Comparison of ENCODE assay signal across 8 mouse cellular contexts in genomic region chr2:136891951-136892371, GRCm38 (mm10). TPM values are rescaled to one million over a fixed set of nuclear protein-coding genes. Genes with fewer than 3 reads are reported as not detected.
DNase-seq lines count a peak whose midpoint lies in the region; ATAC-seq and TF ChIP-seq lines count a peak whose summit lies in the region.

No protein-coding gene starts in this region.

- peak; percentile 98 for DNase-seq in heart, postnatal 10 days
- DNase-seq in large intestine, adult 2 months (ENCODE audit: low read depth, low spot score): peak; percentile 96
- DNase-seq in liver, postnatal 0 days: peak; percentile 93
- peak; percentile 90 for DNase-seq in testis, postnatal 10 days (ENCODE audit: low spot score)

- peak; percentile 23 for TF ChIP-seq POLR2A in ES-Bruce4 (IDR thresholded peaks at IDR 0.05; ENCODE audit: insufficient read depth, low read length)

- under 1% methylated on average over 23 of the region's 23 CpGs for WGBS in forebrain, embryonic 13.5 days
- WGBS in large intestine, adult 2 months: under 1% methylated on average over 23 of the region's 23 CpGs
- WGBS in liver, postnatal 0 days (ENCODE audit: insufficient replicate concordance): under 1% methylated on average over 23 of the region's 23 CpGs
- WGBS in neural tube, embryonic 14.5 days: under 1% methylated on average over 23 of the region's 23 CpGs

- peaks cover 4% of the 10 kb centered on the region; the same call in 1 of the 2 replicates for H3K36me3 ChIP-seq in ES-Bruce4 (ENCODE audit: control insufficient read depth, insufficient read depth, low read length, poor library complexity, severe bottlenecking)
- H3K36me3 ChIP-seq in forebrain, embryonic 13.5 days (ENCODE audit: poor library complexity, severe bottlenecking): no peaks in the 10 kb centered on the region
- H3K36me3 ChIP-seq in liver, postnatal 0 days (replicated peaks; ENCODE audit: insufficient read depth, low read length): no peaks in the 10 kb centered on the region
- H3K36me3 ChIP-seq in neural tube, embryonic 14.5 days (ENCODE audit: control insufficient read depth, insufficient read depth, low read length): no peaks in the 10 kb centered on the region

- H3K27ac ChIP-seq in ES-Bruce4 (ENCODE audit: insufficient read depth, low read length): peak overlapping the region; percentile 30; the same call in 1 of the 2 replicates
- H3K27ac ChIP-seq in forebrain, embryonic 13.5 days: peak overlapping the region; percentile 91
- peak overlapping the region; percentile 96 for H3K27ac ChIP-seq in liver, postnatal 0 days (ENCODE audit: low read depth)
- H3K27ac ChIP-seq in neural tube, embryonic 14.5 days (ENCODE audit: low read depth, low read length): peak overlapping the region; percentile 97

- no peak for TF ChIP-seq CTCF in ES-Bruce4 (IDR thresholded peaks at IDR 0.05; ENCODE audit: low read depth, low read length)
- TF ChIP-seq CTCF in liver, postnatal 0 days (IDR thresholded peaks at IDR 0.05; ENCODE audit: low read depth): peak; percentile 40; the same call in 1 of the 2 replicates

- peak; percentile 83 for ATAC-seq in cerebellum, adult (ENCODE audit: insufficient number of reproducible peaks, low FRiP score, low TSS enrichment)
- ATAC-seq in forebrain, embryonic 13.5 days: peak; percentile 84
- peak; percentile 65 for ATAC-seq in liver, postnatal 0 days
- peak; percentile 84 for ATAC-seq in neural tube, embryonic 14.5 days (ENCODE audit: low read depth)

- no peak; the same call in 1 of the 2 replicates for TF ChIP-seq EP300 in ES-Bruce4 (IDR thresholded peaks at IDR 0.05; ENCODE audit: insufficient read depth, low read depth, low read length)
- peak; percentile 84 for TF ChIP-seq EP300 in liver, postnatal 0 days (IDR thresholded peaks at IDR 0.05; ENCODE audit: low read depth)

- no peaks in the 10 kb centered on the region for H3K27me3 ChIP-seq in ES-Bruce4 (ENCODE audit: control insufficient read depth, insufficient read depth, low read length, poor library complexity, severe bottlenecking)
- H3K27me3 ChIP-seq in forebrain, embryonic 13.5 days: no peaks in the 10 kb centered on the region
- H3K27me3 ChIP-seq in liver, postnatal 0 days (ENCODE audit: insufficient read depth, low read length): no peaks in the 10 kb centered on the region
- H3K27me3 ChIP-seq in neural tube, embryonic 14.5 days (ENCODE audit: control insufficient read depth, insufficient read depth, low read length): no peaks in the 10 kb centered on the region

- H3K4me1 ChIP-seq in ES-Bruce4 (ENCODE audit: control insufficient read depth, insufficient read depth, low read length): no peaks in the 10 kb centered on the region
- peaks cover 15% of the 10 kb centered on the region; the same call in 1 of the 2 replicates for H3K4me1 ChIP-seq in forebrain, embryonic 13.5 days
- peaks cover 16% of the 10 kb centered on the region for H3K4me1 ChIP-seq in liver, postnatal 0 days (ENCODE audit: insufficient read depth)
- peaks cover 5% of the 10 kb centered on the region; the same call in 1 of the 2 replicates for H3K4me1 ChIP-seq in neural tube, embryonic 14.5 days (ENCODE audit: control insufficient read depth, insufficient read depth, low read length)

- H3K9me3 ChIP-seq in ES-Bruce4 (replicated peaks; ENCODE audit: control insufficient read depth, insufficient read depth, low read length, poor library complexity, severe bottlenecking): no peaks in the 10 kb centered on the region
- H3K9me3 ChIP-seq in forebrain, embryonic 13.5 days (replicated peaks): no peaks in the 10 kb centered on the region
- H3K9me3 ChIP-seq in liver, postnatal 0 days (ENCODE audit: low read length): no peaks in the 10 kb centered on the region
- no peaks in the 10 kb centered on the region for H3K9me3 ChIP-seq in neural tube, embryonic 14.5 days (ENCODE audit: control insufficient read depth, low read length)

- H3K9ac ChIP-seq in ES-Bruce4 (ENCODE audit: low read depth, poor library complexity, severe bottlenecking): peak overlapping the region; percentile 70
- H3K9ac ChIP-seq in forebrain, embryonic 13.5 days: peak overlapping the region; percentile 69
- H3K9ac ChIP-seq in liver, postnatal 0 days (replicated peaks): peak overlapping the region; percentile 79
- H3K9ac ChIP-seq in neural tube, embryonic 14.5 days (replicated peaks; ENCODE audit: low read depth, low read length): peak overlapping the region; percentile 68

- intact Hi-C loops in heart, postnatal 10 days (cut with DNase I): loop anchor here (2.0 kb wide), 1 partner anchor 223 kb away; no protein-coding TSS in a partner anchor

- H3K4me2 ChIP-seq in forebrain, embryonic 13.5 days: peak overlapping the region; percentile 52
- H3K4me2 ChIP-seq in liver, postnatal 0 days (ENCODE audit: low read depth, low read length): peak overlapping the region; percentile 76
- peak overlapping the region; percentile 47 for H3K4me2 ChIP-seq in neural tube, embryonic 14.5 days (ENCODE audit: low read depth, low read length)

- H3K4me3 ChIP-seq in ES-Bruce4 (ENCODE audit: low read depth, low read length): peak overlapping the region; percentile 100
- peak overlapping the region; percentile 74 for H3K4me3 ChIP-seq in forebrain, embryonic 13.5 days
- H3K4me3 ChIP-seq in liver, postnatal 0 days (ENCODE audit: low read depth, low read length): peak overlapping the region; percentile 66
- H3K4me3 ChIP-seq in neural tube, embryonic 14.5 days (ENCODE audit: low read depth, low read length): peak overlapping the region; percentile 53

RNA-seq across cellular contexts. Expression of gene AL731706.1, which starts 0.8 kb away (rescaled TPM):
- polyA plus RNA-seq in ES-Bruce4 (2011; ENCODE audit: insufficient read depth, insufficient read length, low read depth, missing spikeins): 8.8 and 13.4 TPM in 2 replicates
- polyA plus RNA-seq in forebrain, embryonic 13.5 days (2015; fragmentation: Nextera tagmentation; extraction: Ambion mirVana): 22.1 and 27.4 TPM in 2 replicates
- 10 to 100 TPM; 28.8 to 30.5 TPM for total RNA-seq in heart, postnatal 10 days (2021)
- 6.0 and 10.0 TPM in 2 replicates for polyA plus RNA-seq in large intestine, adult 2 months (2012; rRNA removed)
- polyA plus RNA-seq in liver, postnatal 0 days (2015; fragmentation: Nextera tagmentation; extraction: Ambion mirVana): 22.2 and 24.4 TPM in 2 replicates
- 22.0 and 25.6 TPM in 2 replicates for polyA plus RNA-seq in neural tube, embryonic 14.5 days (2014; fragmentation: Nextera tagmentation; extraction: Ambion mirVana)

RNA-seq across cellular contexts. Expression of gene Mkks, which starts 0.8 kb away (rescaled TPM):
- 21.5 and 27.5 TPM in 2 replicates for polyA plus RNA-seq in ES-Bruce4 (2011; ENCODE audit: insufficient read depth, insufficient read length, low read depth, missing spikeins)
- 9.9 and 10.8 TPM in 2 replicates for polyA plus RNA-seq in forebrain, embryonic 13.5 days (2015; fragmentation: Nextera tagmentation; extraction: Ambion mirVana)
- total RNA-seq in heart, postnatal 10 days (2021): 10 to 100 TPM; 28.3 to 38.8 TPM
- 7.5 and 8.6 TPM in 2 replicates for polyA plus RNA-seq in large intestine, adult 2 months (2012; rRNA removed)
- 5.0 and 6.5 TPM in 2 replicates for polyA plus RNA-seq in liver, postnatal 0 days (2015; fragmentation: Nextera tagmentation; extraction: Ambion mirVana)
- 14.0 and 17.4 TPM in 2 replicates for polyA plus RNA-seq in neural tube, embryonic 14.5 days (2014; fragmentation: Nextera tagmentation; extraction: Ambion mirVana)

RNA-seq across cellular contexts. Expression of gene Slx4ip, which starts 0.9 kb away (rescaled TPM):
- 10.7 and 11.4 TPM in 2 replicates for polyA plus RNA-seq in ES-Bruce4 (2011; ENCODE audit: insufficient read depth, insufficient read length, low read depth, missing spikeins)
- polyA plus RNA-seq in forebrain, embryonic 13.5 days (2015; fragmentation: Nextera tagmentation; extraction: Ambion mirVana): 12.2 and 12.8 TPM in 2 replicates
- total RNA-seq in heart, postnatal 10 days (2021): 1 to 10 TPM; 2.6 to 3.2 TPM
- polyA plus RNA-seq in large intestine, adult 2 months (2012; rRNA removed): 0.98 and 1.1 TPM in 2 replicates
- 1.1 and 1.7 TPM in 2 replicates for polyA plus RNA-seq in liver, postnatal 0 days (2015; fragmentation: Nextera tagmentation; extraction: Ambion mirVana)
- 12.3 and 13.2 TPM in 2 replicates for polyA plus RNA-seq in neural tube, embryonic 14.5 days (2014; fragmentation: Nextera tagmentation; extraction: Ambion mirVana)

RNA-seq across cellular contexts. Expression of gene AL731706.2, which starts 6.5 kb away (rescaled TPM):
- polyA plus RNA-seq in ES-Bruce4 (2011; ENCODE audit: insufficient read depth, insufficient read length, low read depth, missing spikeins): 14.7 TPM in 1 of 2 replicates, not detected in the other
- 22.9 and 38.6 TPM in 2 replicates for polyA plus RNA-seq in forebrain, embryonic 13.5 days (2015; fragmentation: Nextera tagmentation; extraction: Ambion mirVana)
- total RNA-seq in heart, postnatal 10 days (2021): 10 to 100 TPM; 24.9 to 33.6 TPM
- polyA plus RNA-seq in large intestine, adult 2 months (2012; rRNA removed): not detected in 2 replicates
- polyA plus RNA-seq in liver, postnatal 0 days (2015; fragmentation: Nextera tagmentation; extraction: Ambion mirVana): 23.8 and 24.4 TPM in 2 replicates
- polyA plus RNA-seq in neural tube, embryonic 14.5 days (2014; fragmentation: Nextera tagmentation; extraction: Ambion mirVana): 18.1 and 25.1 TPM in 2 replicates

Comparison
In these comparisons a context has a peak if more than half of its experiments do, and no peak if none do; other contexts are left out.
1. Peak in every context shown above with its lines: DNase-seq, ATAC-seq, H3K4me3 ChIP-seq and H3K27ac ChIP-seq.
2. H3K27ac ChIP-seq: peak in every context shown above with its lines; median percentile 97 in neural tube, embryonic 14.5 days; 96 in liver, postnatal 0 days; 91 in forebrain, embryonic 13.5 days; 30 in ES-Bruce4.